Mouse (Mus musculus): Measurements from ENCODE around the gene Pawr. TPM values are rescaled to one million over a fixed set of nuclear protein-coding genes. Genes with fewer than 3 reads are reported as not detected.

Gene Pawr
- polyA plus RNA-seq, 1 experiment from 2014 or later, result 3.3 TPM

DNA sequence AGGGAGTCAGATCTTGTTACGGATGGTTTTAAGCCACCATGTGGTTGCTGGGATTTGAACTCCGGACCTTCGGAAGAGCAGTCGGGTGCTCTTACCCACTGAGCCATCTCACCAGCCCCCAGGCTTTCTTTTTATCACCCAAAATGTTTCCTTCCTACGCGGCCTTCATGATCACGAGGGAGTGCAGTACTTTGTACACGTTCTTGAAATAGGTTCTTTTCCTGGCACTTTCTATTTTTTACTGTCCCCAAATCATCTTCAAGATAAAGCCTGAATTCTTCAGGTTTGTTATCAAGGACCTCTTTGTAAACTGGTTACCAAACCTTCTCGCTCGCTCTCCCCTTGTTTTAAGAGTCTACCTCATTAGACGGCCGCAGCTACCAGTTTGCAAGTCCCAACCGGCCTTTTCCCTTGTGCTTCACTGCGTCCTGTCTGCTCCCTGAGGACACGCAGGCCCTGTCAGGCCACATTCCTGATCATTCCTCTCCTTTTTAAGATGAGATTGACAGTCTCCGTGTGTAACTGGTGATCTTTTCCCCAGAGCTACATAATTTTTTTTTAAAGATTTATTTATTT is 38.2 kb upstream of the Pawr start:
- WGBS, result 77% methylated on average over 16 of the region's 16 CpGs
- Histone ChIP-seq H3K4me3 (no peak overlapping the region), H3K9ac (no peak overlapping the region), H3K9me3 (no peaks in the 10 kb centered on the region), H3K4me2 (no peak overlapping the region), H3K27ac (no peak overlapping the region), H3K4me1 (no peaks in the 10 kb centered on the region), H3K36me3 (no peaks in the 10 kb centered on the region), H3K27me3 (no peaks in the 10 kb centered on the region)
- ATAC-seq (ENCODE audit: insufficient number of reproducible peaks, low FRiP score, low TSS enrichment, low read depth), result no peak

DNA sequence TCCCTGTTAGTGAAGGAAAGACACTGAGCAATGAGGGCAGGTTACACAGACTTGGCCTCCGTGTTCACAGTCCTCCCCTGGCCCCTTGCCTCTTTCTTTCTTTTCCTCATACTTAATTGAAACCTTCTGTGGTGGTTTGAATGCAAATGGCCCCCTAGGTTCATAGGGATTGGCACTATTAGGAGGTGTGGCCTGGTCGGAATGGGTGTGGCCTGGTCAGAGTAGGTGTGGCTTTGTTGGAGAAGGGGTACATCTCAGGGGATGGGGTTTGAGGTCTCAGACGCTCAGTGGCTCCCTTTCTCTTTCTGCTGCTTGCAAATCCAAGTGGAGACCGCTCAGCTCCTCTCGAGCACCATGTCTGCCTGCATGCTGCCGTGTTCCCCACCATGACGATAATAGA is 37.2 kb upstream of the Pawr start:
- Histone ChIP-seq H3K27me3 (no peaks in the 10 kb centered on the region), H3K4me3 (no peak overlapping the region), H3K9me3 (no peaks in the 10 kb centered on the region), H3K4me2 (no peak overlapping the region), H3K4me1 (no peaks in the 10 kb centered on the region), H3K36me3 (no peaks in the 10 kb centered on the region), H3K27ac (no peak overlapping the region), H3K9ac (no peak overlapping the region)
- no peak for ATAC-seq (ENCODE audit: insufficient number of reproducible peaks, low FRiP score, low TSS enrichment, low read depth)
- 82% methylated on average over 7 of the region's 7 CpGs for WGBS

DNA sequence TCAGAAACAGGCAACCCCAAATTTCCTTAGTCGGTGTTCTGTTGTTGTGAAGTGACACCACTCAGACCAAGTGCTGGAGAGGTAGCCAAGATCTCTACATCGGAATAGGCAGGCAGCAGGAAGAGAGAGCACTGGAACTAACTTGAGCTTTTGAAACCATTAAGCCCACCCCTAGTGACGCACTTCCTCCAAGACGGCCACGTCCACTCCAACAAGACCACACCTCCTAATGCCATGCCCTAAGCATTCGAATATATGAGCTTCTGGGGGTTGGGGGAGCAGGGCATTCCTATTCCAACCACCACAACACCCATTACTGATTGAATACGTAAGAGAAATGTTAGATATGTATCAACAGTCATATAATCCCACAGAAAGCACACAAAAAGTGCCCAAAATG is 35.5 kb upstream of the Pawr start:
- Histone ChIP-seq H3K4me3 (no peak overlapping the region), H3K27ac (no peak overlapping the region), H3K4me2 (no peak overlapping the region), H3K36me3 (no peaks in the 10 kb centered on the region), H3K4me1 (no peaks in the 10 kb centered on the region), H3K9me3 (no peaks in the 10 kb centered on the region), H3K27me3 (no peaks in the 10 kb centered on the region), H3K9ac (no peak overlapping the region)
- ATAC-seq (ENCODE audit: insufficient number of reproducible peaks, low FRiP score, low TSS enrichment, low read depth), result no peak
- 75% methylated on average over 7 of the region's 7 CpGs for WGBS

DNA sequence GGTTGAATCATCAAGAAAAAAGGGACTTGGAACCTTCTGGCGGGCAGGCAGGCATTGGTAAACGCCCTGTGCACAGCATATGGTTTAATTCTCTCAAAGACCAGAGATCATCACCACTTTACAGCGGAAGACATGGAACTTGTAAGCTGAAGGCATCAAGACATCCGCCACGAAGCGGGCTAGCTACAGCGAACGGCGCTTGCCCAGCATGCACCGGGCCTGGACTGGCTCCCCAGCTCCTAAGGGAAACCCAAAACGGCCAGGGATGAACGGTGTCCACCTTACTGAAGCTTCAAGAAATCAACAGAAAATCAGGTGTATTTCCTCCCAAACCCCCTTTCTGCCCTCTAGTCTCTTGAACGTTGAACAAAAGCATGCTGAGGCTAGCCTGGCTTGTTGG is 33.7 kb upstream of the Pawr start:
- H3K4me3 ChIP-seq, result no peak overlapping the region
- H3K4me2 ChIP-seq, result no peak overlapping the region
- ATAC-seq (ENCODE audit: insufficient number of reproducible peaks, low FRiP score, low TSS enrichment, low read depth), result no peak
- H3K9ac ChIP-seq, result no peak overlapping the region
- no peaks in the 10 kb centered on the region for H3K36me3 ChIP-seq
- no peaks in the 10 kb centered on the region for H3K9me3 ChIP-seq
- H3K4me1 ChIP-seq, result no peaks in the 10 kb centered on the region
- WGBS, result 93% methylated on average over 13 of the region's 13 CpGs
- no peak overlapping the region for H3K27ac ChIP-seq
- no peaks in the 10 kb centered on the region for H3K27me3 ChIP-seq

DNA sequence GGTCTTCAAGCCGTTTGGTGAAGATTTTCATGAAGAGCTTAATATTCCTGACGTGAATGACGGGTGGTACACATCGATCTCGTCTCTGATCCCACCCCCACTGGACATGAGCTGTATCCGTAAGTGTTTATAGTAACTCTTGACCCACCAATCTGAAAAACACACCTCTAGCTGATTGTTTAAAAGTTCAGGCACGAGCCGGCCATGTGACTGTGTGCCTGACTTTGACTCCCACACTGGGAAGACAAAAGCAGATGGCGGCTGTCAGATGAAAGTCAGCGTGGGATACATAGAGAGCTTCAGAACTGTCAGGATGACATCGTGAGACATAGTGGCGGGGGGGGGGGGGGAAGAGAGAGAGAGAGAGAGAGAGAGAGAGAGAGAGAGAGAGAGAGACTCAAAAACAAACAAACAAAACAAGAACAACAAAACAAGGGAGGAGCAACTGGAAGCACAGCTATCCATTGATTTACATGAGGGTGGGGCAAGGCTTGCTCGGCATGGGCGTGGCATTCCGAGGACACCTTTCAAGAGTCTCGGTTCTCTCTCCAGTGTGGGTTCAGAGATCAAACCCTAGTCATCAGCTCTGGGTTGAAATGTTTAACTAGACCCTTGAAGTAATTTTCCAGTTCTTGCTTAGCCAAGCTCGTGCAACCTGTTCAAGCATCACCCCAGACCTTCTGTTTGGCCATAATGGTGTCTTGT is 32.9 kb upstream of the Pawr start:
- no peak overlapping the region for H3K9ac ChIP-seq
- no peak overlapping the region for H3K4me2 ChIP-seq
- ATAC-seq (ENCODE audit: insufficient number of reproducible peaks, low FRiP score, low TSS enrichment, low read depth), result no peak
- no peaks in the 10 kb centered on the region for H3K27me3 ChIP-seq
- H3K4me1 ChIP-seq, result no peaks in the 10 kb centered on the region
- no peak overlapping the region for H3K27ac ChIP-seq
- 84% methylated on average over 16 of the region's 17 CpGs for WGBS
- no peaks in the 10 kb centered on the region for H3K36me3 ChIP-seq
- no peak overlapping the region for H3K4me3 ChIP-seq
- H3K9me3 ChIP-seq, result no peaks in the 10 kb centered on the region

DNA sequence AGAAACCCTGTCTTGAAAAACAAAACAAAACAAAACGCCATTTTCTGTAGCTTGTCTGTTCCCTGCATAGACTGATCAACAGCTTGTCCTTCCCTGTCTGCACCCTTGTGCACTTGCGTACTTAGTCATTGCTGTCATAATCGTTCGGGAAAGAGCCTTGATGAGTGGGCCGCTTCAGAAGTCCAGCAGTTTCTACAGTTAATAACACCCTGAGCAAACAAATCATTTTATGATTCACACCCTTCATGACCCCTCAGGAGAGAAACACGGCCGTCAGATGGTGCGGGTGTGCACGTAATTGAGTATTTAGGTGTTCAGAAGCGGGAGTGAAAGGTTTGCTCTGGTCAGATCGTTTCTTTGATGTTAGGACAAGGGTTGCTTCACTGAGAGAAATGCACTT is 32.1 kb upstream of the Pawr start:
- no peak for ATAC-seq (ENCODE audit: insufficient number of reproducible peaks, low FRiP score, low TSS enrichment, low read depth)
- Histone ChIP-seq H3K4me3 (no peak overlapping the region), H3K4me1 (no peaks in the 10 kb centered on the region), H3K9me3 (no peaks in the 10 kb centered on the region), H3K9ac (no peak overlapping the region), H3K27ac (no peak overlapping the region), H3K36me3 (no peaks in the 10 kb centered on the region), H3K27me3 (no peaks in the 10 kb centered on the region), H3K4me2 (no peak overlapping the region)
- WGBS, result 53% methylated on average over 11 of the region's 11 CpGs

DNA sequence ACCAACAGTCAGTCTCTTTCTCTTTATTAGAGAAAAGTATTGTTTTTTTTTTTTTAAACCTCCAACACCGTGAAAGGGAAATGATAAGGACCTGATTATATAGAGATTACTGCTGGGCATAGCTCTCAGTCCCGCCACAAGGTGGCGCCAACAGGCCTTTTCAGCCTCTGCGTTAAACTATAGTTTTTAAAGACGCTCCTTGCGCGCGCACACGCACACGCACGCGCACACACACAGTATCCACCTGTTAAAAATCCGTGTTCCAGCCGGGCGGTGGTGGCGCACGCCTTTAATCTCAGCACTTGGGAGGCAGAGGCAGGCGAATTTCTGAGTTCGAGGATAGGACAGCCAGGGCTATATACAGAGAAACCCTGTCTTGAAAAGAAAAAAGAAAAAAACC is 31.1 kb upstream of the Pawr start:
- H3K36me3 ChIP-seq, result no peaks in the 10 kb centered on the region
- 0 out of 2 replicates have a peak overlapping the region, but pooled peaks have one; percentile 34 for H3K4me2 ChIP-seq
- H3K9me3 ChIP-seq, result no peaks in the 10 kb centered on the region
- H3K4me1 ChIP-seq, result no peaks in the 10 kb centered on the region
- H3K27me3 ChIP-seq, result no peaks in the 10 kb centered on the region
- H3K4me3 ChIP-seq, result no peak overlapping the region; the same call in 1 of the 2 replicates
- H3K9ac ChIP-seq, result no peak overlapping the region
- WGBS, result 11% methylated on average over 19 of the region's 19 CpGs
- no peak overlapping the region for H3K27ac ChIP-seq
- ATAC-seq (ENCODE audit: insufficient number of reproducible peaks, low FRiP score, low TSS enrichment, low read depth), result no peak

DNA sequence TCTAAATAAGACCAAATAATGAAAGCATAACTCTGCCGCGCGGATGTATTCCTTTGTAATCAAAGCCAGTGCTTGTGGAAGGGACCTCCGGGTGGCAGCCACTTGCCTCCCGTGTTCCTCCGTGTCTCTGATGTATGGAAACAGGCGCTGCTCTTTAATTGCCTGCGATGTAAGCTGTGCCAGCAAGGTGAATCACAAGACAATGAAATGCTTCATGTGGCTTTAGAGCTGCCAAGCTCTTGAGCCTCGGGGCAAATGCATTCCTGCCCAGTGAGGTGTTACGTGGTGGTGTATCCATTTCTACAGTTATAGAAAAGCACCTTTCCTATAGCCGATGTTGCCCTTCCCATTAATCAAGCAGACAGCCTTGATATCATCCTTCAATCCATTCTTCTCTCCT is 24.1 kb upstream of the Pawr start:
- H3K27ac ChIP-seq, result no peak overlapping the region
- no peaks in the 10 kb centered on the region for H3K36me3 ChIP-seq
- no peak overlapping the region for H3K4me2 ChIP-seq
- no peak overlapping the region for H3K4me3 ChIP-seq
- H3K27me3 ChIP-seq, result no peaks in the 10 kb centered on the region
- no peaks in the 10 kb centered on the region for H3K4me1 ChIP-seq
- WGBS, result 57% methylated on average over 11 of the region's 11 CpGs
- H3K9me3 ChIP-seq, result no peaks in the 10 kb centered on the region
- ATAC-seq (ENCODE audit: insufficient number of reproducible peaks, low FRiP score, low TSS enrichment, low read depth), result no peak
- no peak overlapping the region for H3K9ac ChIP-seq

DNA sequence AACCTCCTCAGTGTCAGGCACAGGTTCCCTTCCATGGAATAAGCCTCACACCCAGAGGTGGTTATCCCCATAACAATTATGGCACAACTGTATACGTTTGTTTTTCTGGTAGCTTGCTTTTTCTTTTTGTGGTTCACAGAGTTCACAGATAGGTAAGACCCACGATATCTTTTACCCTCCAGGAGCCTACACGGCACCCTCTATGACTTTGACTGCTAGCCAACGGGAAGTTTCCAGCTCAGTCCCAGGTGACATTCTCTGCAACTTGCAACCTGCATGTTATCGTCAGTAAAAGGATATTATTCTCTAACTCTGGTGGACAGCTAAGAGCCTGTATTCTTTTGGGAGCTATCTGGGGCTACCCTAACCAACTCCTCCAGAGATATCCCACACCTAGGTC is 21.7 kb upstream of the Pawr start:
- no peak for ATAC-seq (ENCODE audit: insufficient number of reproducible peaks, low FRiP score, low TSS enrichment, low read depth)
- H3K4me1 ChIP-seq, result no peaks in the 10 kb centered on the region
- no peak overlapping the region for H3K9ac ChIP-seq
- H3K27me3 ChIP-seq, result no peaks in the 10 kb centered on the region
- H3K4me3 ChIP-seq, result no peak overlapping the region
- no peaks in the 10 kb centered on the region for H3K9me3 ChIP-seq
- no peaks in the 10 kb centered on the region for H3K36me3 ChIP-seq
- H3K4me2 ChIP-seq, result no peak overlapping the region
- WGBS, result 83% methylated on average over 5 of the region's 5 CpGs
- no peak overlapping the region for H3K27ac ChIP-seq

DNA sequence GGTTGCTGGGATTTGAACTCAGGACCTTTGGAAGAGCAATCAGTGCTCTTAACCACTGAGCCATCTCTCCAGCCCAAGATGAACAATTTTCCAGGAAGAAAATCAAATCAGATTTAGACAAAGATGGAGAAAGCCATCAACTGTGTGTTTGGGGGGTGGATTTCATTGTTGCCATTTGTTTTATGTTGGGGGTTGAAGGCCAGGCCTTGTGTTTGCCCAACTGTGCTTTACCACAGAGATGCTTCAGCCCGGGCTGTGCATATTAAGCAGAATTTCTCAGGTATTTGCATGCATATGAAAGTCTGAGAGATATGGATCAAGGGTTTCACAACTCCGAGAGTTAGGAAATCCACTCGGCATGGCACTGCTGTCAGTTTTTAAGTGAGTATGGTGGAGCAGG is 20.5 kb upstream of the Pawr start:
- H3K27ac ChIP-seq, result no peak overlapping the region
- no peak overlapping the region for H3K9ac ChIP-seq
- H3K4me3 ChIP-seq, result no peak overlapping the region
- no peak for ATAC-seq (ENCODE audit: insufficient number of reproducible peaks, low FRiP score, low TSS enrichment, low read depth)
- WGBS, result 85% methylated on average over 3 of the region's 3 CpGs
- no peaks in the 10 kb centered on the region for H3K27me3 ChIP-seq
- no peaks in the 10 kb centered on the region for H3K4me1 ChIP-seq
- H3K4me2 ChIP-seq, result no peak overlapping the region
- H3K36me3 ChIP-seq, result no peaks in the 10 kb centered on the region
- no peaks in the 10 kb centered on the region for H3K9me3 ChIP-seq

DNA sequence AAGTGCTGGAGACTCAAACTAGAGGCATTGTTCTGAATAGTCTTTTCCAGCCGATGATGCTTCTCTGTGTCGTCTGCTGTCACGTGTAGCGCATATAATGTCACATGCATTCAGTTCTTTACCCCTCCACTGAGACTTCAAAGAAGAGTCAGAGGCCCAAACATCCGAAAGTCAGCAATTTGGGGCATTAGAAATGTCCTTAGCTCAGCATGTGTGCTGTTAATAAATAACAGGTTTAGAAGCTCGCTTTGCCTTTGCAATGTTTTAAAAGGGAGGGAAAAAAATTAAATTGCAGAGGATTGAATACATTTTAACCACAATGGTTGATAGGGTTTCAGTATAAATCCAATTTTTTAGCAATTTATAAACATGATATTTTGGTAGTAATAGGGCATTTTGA is 18.1 kb upstream of the Pawr start:
- Histone ChIP-seq H3K27ac (no peak overlapping the region), H3K4me3 (no peak overlapping the region), H3K4me1 (no peaks in the 10 kb centered on the region), H3K27me3 (no peaks in the 10 kb centered on the region), H3K4me2 (no peak overlapping the region), H3K9ac (no peak overlapping the region), H3K36me3 (no peaks in the 10 kb centered on the region), H3K9me3 (no peaks in the 10 kb centered on the region)
- 35% methylated on average over 6 of the region's 6 CpGs for WGBS
- ATAC-seq (ENCODE audit: insufficient number of reproducible peaks, low FRiP score, low TSS enrichment, low read depth), result no peak

DNA sequence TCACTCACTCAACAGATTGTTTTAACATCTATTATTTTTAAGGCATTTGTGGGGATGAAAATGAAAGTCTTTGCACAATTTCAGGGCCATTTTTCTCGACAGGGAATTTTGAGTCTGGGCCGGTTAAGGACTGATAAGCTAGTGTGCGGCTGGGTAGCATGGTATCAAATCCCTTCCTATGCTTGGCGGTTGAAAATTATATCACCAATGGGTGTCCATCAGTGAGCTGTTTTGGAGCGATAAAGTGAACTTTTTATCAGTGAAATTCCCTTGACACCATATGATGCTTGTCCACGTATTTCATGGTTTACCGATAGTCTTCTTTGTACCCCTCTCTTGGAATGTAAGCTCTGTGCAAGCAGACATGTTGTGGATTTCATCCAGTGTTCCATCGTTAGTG is 17.5 kb upstream of the Pawr start:
- Histone ChIP-seq H3K36me3 (no peaks in the 10 kb centered on the region), H3K9me3 (no peaks in the 10 kb centered on the region), H3K27me3 (no peaks in the 10 kb centered on the region), H3K4me1 (no peaks in the 10 kb centered on the region), H3K4me3 (no peak overlapping the region), H3K4me2 (no peak overlapping the region), H3K27ac (no peak overlapping the region), H3K9ac (no peak overlapping the region)
- no peak for ATAC-seq (ENCODE audit: insufficient number of reproducible peaks, low FRiP score, low TSS enrichment, low read depth)
- WGBS, result 83% methylated on average over 8 of the region's 8 CpGs

DNA sequence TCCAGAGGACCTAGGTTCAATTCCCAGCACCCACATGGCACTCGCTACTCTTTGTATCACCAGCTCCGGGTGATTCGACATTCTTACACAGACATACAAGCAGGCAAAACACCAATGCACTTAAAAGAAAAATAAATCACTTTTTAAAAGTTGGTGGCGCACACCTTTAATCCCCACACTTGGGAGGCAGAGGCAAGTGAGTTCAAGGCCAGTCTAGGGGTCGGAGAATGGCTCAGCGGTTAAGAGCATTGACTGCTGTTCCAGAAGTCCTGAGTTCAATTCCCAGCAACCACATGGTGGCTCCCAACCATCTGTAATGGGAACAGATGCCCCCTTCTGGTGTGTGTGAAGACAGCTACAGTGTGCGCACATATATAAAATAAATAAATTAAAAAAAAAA is 16.7 kb upstream of the Pawr start:
- 93% methylated on average over 7 of the region's 7 CpGs for WGBS
- Histone ChIP-seq H3K9ac (no peak overlapping the region), H3K4me3 (no peak overlapping the region), H3K4me1 (no peaks in the 10 kb centered on the region), H3K4me2 (no peak overlapping the region), H3K27me3 (no peaks in the 10 kb centered on the region), H3K9me3 (no peaks in the 10 kb centered on the region), H3K36me3 (no peaks in the 10 kb centered on the region), H3K27ac (no peak overlapping the region)
- ATAC-seq (ENCODE audit: insufficient number of reproducible peaks, low FRiP score, low TSS enrichment, low read depth), result no peak
